Mouse (Mus musculus): ENCODE data around the gene Nudt8.

The Nudt8 gene

GRCm38 (mm10) chr19:3986334-3986733, 14.0 kb upstream of the Nudt8 start, which contains the start of gene Acy3:
Gene Acy3, plus strand, starts transcription at chr19:3986570.
- peak; percentile 32 for DNase-seq (ENCODE audit: extremely low spot score, low spot score)

- no peak for DNase-seq (ENCODE audit: extremely low spot score, low spot score)
Observed at GRCm38 (mm10) chr19:3988066-3988465, 12.3 kb upstream of the Nudt8 start.

GRCm38 (mm10) chr19:3988750-3989149, 11.6 kb upstream of the Nudt8 start:
- DNase-seq (ENCODE audit: extremely low spot score, low spot score), result no peak

GRCm38 (mm10) chr19:3990804-3991203, 9.6 kb upstream of the Nudt8 start:
- peak; percentile 26 for DNase-seq (ENCODE audit: extremely low spot score, low spot score)

GRCm38 (mm10) chr19:3991562-3991961, 8.8 kb upstream of the Nudt8 start:
- DNase-seq (ENCODE audit: extremely low spot score, low spot score), result no peak

GRCm38 (mm10) chr19:3991966-3992365, 8.4 kb upstream of the Nudt8 start:
- no peak for DNase-seq (ENCODE audit: extremely low spot score, low spot score)

GRCm38 (mm10) chr19:3992416-3992815, 8.0 kb upstream of the Nudt8 start, which contains the start of gene Tbx10:
Gene Tbx10, plus strand, starts transcription at chr19:3992752.
- no peak for DNase-seq (ENCODE audit: extremely low spot score, low spot score)

- no peak for DNase-seq (ENCODE audit: extremely low spot score, low spot score)
Observed at GRCm38 (mm10) chr19:3994932-3995331, 5.4 kb upstream of the Nudt8 start.

DNA sequence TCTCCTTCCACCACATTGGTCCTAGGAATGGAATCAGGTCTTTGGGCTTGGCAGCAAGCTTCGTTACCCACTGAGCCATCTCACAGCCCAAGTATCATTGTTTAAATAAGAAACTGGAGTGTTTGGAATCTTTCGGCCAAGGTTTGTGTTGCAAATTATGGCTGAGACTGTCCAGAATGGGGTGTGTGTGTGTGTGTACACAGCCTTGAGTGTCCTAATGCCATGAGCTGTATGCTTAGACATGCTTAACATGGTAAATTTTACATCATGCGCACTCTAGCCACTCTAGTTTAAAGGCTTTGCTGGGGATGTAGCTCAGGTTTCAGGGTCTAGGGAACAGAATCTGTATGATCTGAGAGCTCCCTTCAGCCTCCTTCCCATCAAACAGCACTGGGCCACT, 4.9 kb upstream of the Nudt8 start:
- no peak for DNase-seq (ENCODE audit: extremely low spot score, low spot score)

GRCm38 (mm10) chr19:3996106-3996505, 4.3 kb upstream of the Nudt8 start:
- no peak for DNase-seq (ENCODE audit: extremely low spot score, low spot score)

- DNase-seq (ENCODE audit: extremely low spot score, low spot score), result no peak
Observed at GRCm38 (mm10) chr19:3996747-3997146, 3.6 kb upstream of the Nudt8 start.

DNA sequence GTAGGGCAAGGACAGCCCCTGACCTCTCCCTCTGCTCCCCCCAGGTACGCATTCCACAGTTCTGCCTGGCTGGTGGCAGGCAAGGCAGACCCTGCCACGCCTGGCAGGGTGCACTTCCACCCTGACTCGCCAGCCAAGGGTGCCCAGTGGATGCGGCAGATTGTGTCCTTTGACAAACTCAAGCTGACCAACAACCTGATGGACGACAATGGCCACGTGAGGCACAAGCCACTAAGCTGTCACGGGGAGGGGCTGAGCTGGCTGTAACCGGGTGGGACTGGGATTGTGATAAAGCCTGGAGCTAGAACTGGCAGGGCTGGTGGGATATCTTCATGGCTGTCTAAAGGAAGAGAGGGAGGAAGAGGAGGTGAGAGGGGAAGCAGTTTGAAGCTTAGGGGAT, 3.1 kb upstream of the Nudt8 start:
- no peak for DNase-seq (ENCODE audit: extremely low spot score, low spot score)

GRCm38 (mm10) chr19:3998335-3998734, 2.0 kb upstream of the Nudt8 start:
- DNase-seq (ENCODE audit: extremely low spot score, low spot score), result no peak

DNA sequence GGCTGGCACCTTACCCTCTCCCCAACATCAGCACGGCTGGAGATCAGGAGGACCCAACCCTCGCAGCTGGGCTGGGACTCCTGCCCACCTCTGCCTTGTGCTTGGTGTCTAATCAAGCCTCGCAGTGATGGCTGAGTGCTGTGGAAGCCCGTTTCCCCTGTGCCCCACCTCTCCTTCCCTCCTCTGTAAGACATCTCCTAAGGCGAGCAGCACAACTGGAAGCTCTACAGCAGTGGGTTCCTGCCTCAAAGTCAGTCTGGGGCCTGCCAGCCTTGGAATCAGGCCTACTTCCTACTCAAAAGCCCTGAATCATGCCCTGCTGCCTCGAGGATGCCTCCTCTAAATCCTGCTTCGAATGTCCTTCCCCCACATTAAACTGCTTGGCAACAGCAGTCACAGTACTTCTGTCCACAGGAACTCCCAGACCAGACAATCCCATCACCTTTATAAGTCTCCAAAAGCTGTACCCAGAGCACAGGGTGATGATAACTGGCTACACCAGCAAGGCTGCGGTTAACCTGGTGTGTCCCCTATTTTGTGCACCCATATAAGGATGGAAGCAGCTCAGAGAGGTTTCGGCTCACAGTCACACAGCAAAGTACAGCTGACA, 1.2 kb upstream of the Nudt8 start:
- no peak for DNase-seq (ENCODE audit: extremely low spot score, low spot score)

- DNase-seq (ENCODE audit: extremely low spot score, low spot score), result no peak
Observed at GRCm38 (mm10) chr19:4000949-4001525, 657 bp downstream of the Nudt8 start.

GRCm38 (mm10) chr19:4001752-4002151, 1.4 kb downstream of the Nudt8 start:
- DNase-seq (ENCODE audit: extremely low spot score, low spot score), result peak; percentile 16

GRCm38 (mm10) chr19:4003112-4003511, 2.7 kb downstream of the Nudt8 start, which contains the start of gene Doc2g:
Gene Doc2g, plus strand, starts transcription at chr19:4003313.
- DNase-seq (ENCODE audit: extremely low spot score, low spot score), result no peak

- no peak for DNase-seq (ENCODE audit: extremely low spot score, low spot score)
Observed at GRCm38 (mm10) chr19:4003641-4004040, 3.3 kb downstream of the Nudt8 start.

DNA sequence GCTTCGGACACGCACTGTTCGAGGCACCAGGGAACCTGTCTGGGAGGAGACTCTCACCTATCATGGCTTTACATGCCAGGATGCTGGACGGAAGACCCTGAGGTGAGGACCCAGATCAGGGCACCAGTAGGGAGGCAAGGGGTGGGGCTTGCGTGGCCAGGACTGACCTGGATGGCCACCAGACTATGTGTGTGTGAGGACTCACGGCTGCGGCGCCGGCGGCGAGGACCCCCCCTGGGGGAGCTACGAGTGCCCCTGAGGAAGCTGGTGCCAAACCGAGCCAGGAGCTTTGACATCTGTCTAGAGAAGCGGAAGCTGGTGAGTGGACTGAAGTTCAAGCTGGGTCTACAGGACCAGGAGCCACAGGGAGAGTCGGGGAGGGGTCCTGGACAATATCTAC, 4.0 kb downstream of the Nudt8 start:
- DNase-seq (ENCODE audit: extremely low spot score, low spot score), result no peak

DNA sequence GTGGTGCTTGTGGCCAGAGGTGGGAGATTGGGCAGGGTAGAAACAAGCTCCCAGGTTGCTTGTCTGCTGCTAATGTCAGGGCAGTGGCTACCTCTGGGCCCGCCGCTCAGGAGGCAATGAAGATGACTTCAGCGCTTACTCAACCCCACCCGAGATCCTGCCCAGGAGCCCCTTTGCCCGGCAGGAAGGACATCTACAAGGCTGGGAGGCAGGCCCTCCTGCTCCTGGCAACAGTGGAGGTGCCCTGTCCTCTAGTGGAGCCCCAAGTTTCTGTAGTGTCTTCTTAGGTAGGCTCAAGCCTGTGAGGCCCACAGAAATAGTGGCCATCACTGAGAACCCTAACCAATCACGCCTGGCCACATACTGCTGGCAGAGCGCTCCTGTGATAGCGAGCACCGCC, 4.7 kb downstream of the Nudt8 start:
- DNase-seq (ENCODE audit: extremely low spot score, low spot score), result no peak

DNA sequence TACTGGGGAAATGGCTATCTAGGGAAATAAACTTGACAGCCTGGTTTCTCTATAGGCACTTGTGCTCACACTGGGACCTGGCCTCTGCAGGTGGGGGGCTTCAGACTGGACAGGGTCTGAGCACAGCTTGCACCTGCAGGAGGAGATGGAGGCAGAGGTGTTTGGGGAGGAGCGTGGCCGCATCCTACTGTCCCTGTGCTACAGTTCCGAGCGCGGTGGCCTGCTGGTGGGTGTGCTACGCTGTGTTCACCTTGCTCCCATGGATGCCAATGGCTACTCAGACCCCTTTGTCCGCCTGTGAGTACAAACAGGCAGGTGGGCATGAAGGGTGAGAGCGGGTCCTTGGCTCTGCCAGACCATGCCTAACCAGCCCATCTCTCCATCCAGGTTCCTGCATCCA, 5.6 kb downstream of the Nudt8 start:
- no peak for DNase-seq (ENCODE audit: extremely low spot score, low spot score)

DNA sequence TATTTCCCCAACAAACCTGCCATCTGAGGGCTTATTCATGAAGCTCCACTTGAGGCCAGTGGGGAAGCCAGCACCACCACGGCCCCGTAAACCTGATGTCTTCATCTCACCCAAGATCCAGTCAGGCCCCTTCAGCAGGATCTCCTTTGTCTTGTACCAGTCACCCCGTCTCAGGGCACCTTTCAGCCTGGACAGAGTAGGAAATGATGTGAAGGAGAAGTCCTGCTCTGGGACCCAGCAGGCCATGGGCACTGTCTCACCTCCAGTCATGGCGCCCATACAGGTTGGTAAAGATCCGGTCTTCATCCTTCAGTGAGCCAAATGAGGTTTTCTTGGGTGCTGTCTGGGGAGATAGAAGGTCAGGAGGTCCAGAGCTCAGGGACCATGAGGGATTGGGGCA, 10.7 kb downstream of the Nudt8 start:
- DNase-seq (ENCODE audit: extremely low spot score, low spot score), result no peak

- DNase-seq (ENCODE audit: extremely low spot score, low spot score), result peak; percentile 97
Observed at GRCm38 (mm10) chr19:4012432-4013022, 12.1 kb downstream of the Nudt8 start, which contains the start of gene Ndufv1. Gene Ndufv1, minus strand, starts transcription at chr19:4012806.

Measured in neural tube, embryonic 10.5 days (tissue).